Mouse (Mus musculus) C2C12 (cell line): ENCODE measurements around the gene Tkt. TPM values are rescaled to one million over a fixed set of nuclear protein-coding genes. Genes with fewer than 3 reads are reported as not detected.

Source experiments
- H3K27me3 ChIP-seq: one replicate; pipeline ENCODE4 v1.6.1; 2011; ENCODE audit not compliant: control insufficient read depth, insufficient read depth, insufficient read length
- H3K36me3 ChIP-seq: one replicate; pipeline ENCODE4 v1.6.1; 2011; ENCODE audit not compliant: control insufficient read depth, insufficient read depth
- H3K4me3 ChIP-seq: one replicate; pipeline ENCODE4 v1.5.1; 2011; ENCODE audit warnings: mild to moderate bottlenecking, control low read depth; ENCODE audit not compliant: poor library complexity, insufficient read depth, severe bottlenecking
- H3K79me2 ChIP-seq: one replicate; pipeline ENCODE4 v1.6.1; 2011; ENCODE audit not compliant: control insufficient read depth, insufficient read depth
- H3K79me3 ChIP-seq: one replicate; pipeline ENCODE4 v1.6.1; 2011; ENCODE audit warnings: low read depth, control low read depth
- H3ac ChIP-seq: one replicate; pipeline ENCODE3; 2011; ENCODE audit warnings: low read depth; ENCODE audit not compliant: control insufficient read depth, insufficient read length
- CEBPB ChIP-seq: IDR thresholded peaks from one replicate; pipeline ENCODE4 v1.6.1; 2011; ENCODE audit warnings: low read depth, mild to moderate bottlenecking, control low read depth, moderate library complexity
- CTCF ChIP-seq: IDR thresholded peaks from one replicate; pipeline ENCODE4 v1.5.1; 2011; ENCODE audit not compliant: control insufficient read depth, insufficient read depth, insufficient read length
- FOSL1 ChIP-seq: IDR thresholded peaks from one replicate; pipeline ENCODE4 v1.8.0; 2011; ENCODE audit warnings: mild to moderate bottlenecking, low read length; ENCODE audit not compliant: poor library complexity, insufficient read depth, severe bottlenecking
- MAX ChIP-seq: IDR thresholded peaks from one replicate; pipeline ENCODE4 v1.6.1; 2011; ENCODE audit warnings: mild to moderate bottlenecking, control low read depth
- MYOD1 ChIP-seq: IDR thresholded peaks from one replicate; pipeline ENCODE4 v1.6.1; 2011; ENCODE audit warnings: low read depth; ENCODE audit not compliant: control insufficient read depth, insufficient read length
- MYOG ChIP-seq: IDR thresholded peaks from one replicate; pipeline ENCODE4 v1.6.1; 2011; ENCODE audit not compliant: control insufficient read depth, insufficient read length; ENCODE audit errors: extremely low read depth
- USF1 ChIP-seq: IDR thresholded peaks from one replicate; pipeline ENCODE4 v1.6.1; 2011; ENCODE audit warnings: low read depth, mild to moderate bottlenecking, control low read depth, moderate library complexity
- polyA plus RNA-seq: library from polyadenylated mRNA; unstranded; fragments of >200 nt; fragmentation: generic; extraction: Trizol; gene quantifications from one replicate; pipeline ENCODE4 v1.2.1, GENCODE M21; 2012; ENCODE audit warnings: missing spikeins

The Tkt gene
- polyA plus RNA-seq, 1 experiment = 86.5 TPM

GRCm38 (mm10) chr14:30519323-30519722 is 28.8 kb upstream of the Tkt start:
- Histone ChIP-seq H3ac (no peak overlapping the region), H3K36me3 (peaks cover 54% of the 10 kb centered on the region), H3K4me3 (no peak overlapping the region), H3K79me2 (no peaks in the 10 kb centered on the region), H3K27me3 (no peaks in the 10 kb centered on the region), H3K79me3 (no peaks in the 10 kb centered on the region)
- TF ChIP-seq FOSL1 (no peak), MAX (no peak), USF1 (no peak), CTCF (no peak), MYOD1 (no peak)

GRCm38 (mm10) chr14:30523356-30523755 is 24.8 kb upstream of the Tkt start:
- Histone ChIP-seq H3K36me3 (peaks cover 59% of the 10 kb centered on the region), H3K4me3 (no peak overlapping the region), H3K79me2 (no peaks in the 10 kb centered on the region), H3ac (no peak overlapping the region), H3K27me3 (no peaks in the 10 kb centered on the region), H3K79me3 (no peaks in the 10 kb centered on the region)
- no peak for TF ChIP-seq MAX

GRCm38 (mm10) chr14:30528392-30528791 is 19.8 kb upstream of the Tkt start:
- TF ChIP-seq CTCF (no peak), FOSL1 (no peak), MAX (no peak), USF1 (no peak), MYOG (no peak), CEBPB (no peak), MYOD1 (no peak)
- H3K36me3 ChIP-seq = peaks cover 30% of the 10 kb centered on the region
- H3K4me3 ChIP-seq = no peak overlapping the region
- H3K79me3 ChIP-seq = no peaks in the 10 kb centered on the region
- no peaks in the 10 kb centered on the region for H3K27me3 ChIP-seq
- no peaks in the 10 kb centered on the region for H3K79me2 ChIP-seq
- H3ac ChIP-seq = no peak overlapping the region

- Histone ChIP-seq H3K36me3 (peaks cover 25% of the 10 kb centered on the region), H3K79me2 (no peaks in the 10 kb centered on the region), H3K27me3 (no peaks in the 10 kb centered on the region), H3K79me3 (no peaks in the 10 kb centered on the region), H3ac (no peak overlapping the region), H3K4me3 (no peak overlapping the region)
- TF ChIP-seq USF1 (no peak), CEBPB (no peak), MYOD1 (no peak), FOSL1 (no peak), MAX (no peak), MYOG (no peak), CTCF (no peak)
Observed at GRCm38 (mm10) chr14:30528961-30529360, 19.2 kb upstream of the Tkt start.

- H3K36me3 ChIP-seq = peaks cover 22% of the 10 kb centered on the region
- no peak for TF ChIP-seq MAX
- no peak for TF ChIP-seq MYOG
- no peak for TF ChIP-seq FOSL1
- TF ChIP-seq USF1 = no peak
- TF ChIP-seq CEBPB = no peak
- TF ChIP-seq CTCF = no peak
- no peak for TF ChIP-seq MYOD1
- no peaks in the 10 kb centered on the region for H3K27me3 ChIP-seq
- H3ac ChIP-seq = no peak overlapping the region
- no peaks in the 10 kb centered on the region for H3K79me3 ChIP-seq
- no peaks in the 10 kb centered on the region for H3K79me2 ChIP-seq
- H3K4me3 ChIP-seq = no peak overlapping the region
Observed at GRCm38 (mm10) chr14:30529454-30529853, 18.7 kb upstream of the Tkt start.

GRCm38 (mm10) chr14:30530726-30531269 is 17.4 kb upstream of the Tkt start:
- no peak overlapping the region for H3ac ChIP-seq
- no peaks in the 10 kb centered on the region for H3K79me3 ChIP-seq
- no peak overlapping the region for H3K4me3 ChIP-seq
- H3K27me3 ChIP-seq = no peaks in the 10 kb centered on the region
- peaks cover 10% of the 10 kb centered on the region for H3K36me3 ChIP-seq
- TF ChIP-seq MAX (no peak), CTCF (no peak), USF1 (no peak), CEBPB (no peak), FOSL1 (no peak), MYOD1 (no peak), MYOG (no peak)
- H3K79me2 ChIP-seq = no peaks in the 10 kb centered on the region

- H3ac ChIP-seq = no peak overlapping the region
- TF ChIP-seq MAX = no peak
- no peak for TF ChIP-seq CEBPB
- no peak for TF ChIP-seq CTCF
- no peaks in the 10 kb centered on the region for H3K79me3 ChIP-seq
- no peaks in the 10 kb centered on the region for H3K27me3 ChIP-seq
- H3K79me2 ChIP-seq = no peaks in the 10 kb centered on the region
- no peak overlapping the region for H3K4me3 ChIP-seq
- peaks cover 10% of the 10 kb centered on the region for H3K36me3 ChIP-seq
Observed at GRCm38 (mm10) chr14:30531431-30531830, 16.7 kb upstream of the Tkt start.
